Mouse (Mus musculus): ENCODE measurements around the gene Aprt. TPM values are rescaled to one million over a fixed set of nuclear protein-coding genes. Genes with fewer than 3 reads are reported as not detected.
"Not testable (repeated sequence)": the region's sequence is repeated elsewhere in the genome, so short reads cannot be mapped to it uniquely, and the experiment has no call there.

Gene Aprt
- total RNA-seq, 2 experiments from 2014 or later = 35.7 to 36.9 TPM

- no peak for DNase-seq
Observed at GRCm38 (mm10) chr8:122586749-122587148, 10.0 kb upstream of the Aprt start.

DNA sequence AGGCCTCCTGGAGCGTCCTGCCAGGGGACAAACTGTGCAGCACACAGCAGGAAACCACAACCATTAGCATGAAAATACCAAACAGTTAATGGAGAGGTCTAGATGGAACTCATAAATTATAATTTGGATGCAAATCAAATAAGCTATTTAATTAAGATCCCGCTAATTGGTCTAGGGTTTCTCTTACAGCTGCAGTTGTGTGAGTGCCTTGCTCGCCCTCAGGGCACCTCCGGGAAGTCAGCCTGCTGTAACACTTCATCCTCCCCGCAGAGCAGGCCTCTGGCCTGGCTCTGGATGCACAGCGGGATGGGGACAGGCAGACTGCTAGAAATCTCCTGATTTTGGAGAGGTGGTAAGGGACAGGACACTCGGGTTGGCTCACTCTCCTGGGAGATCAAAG lies 9.5 kb upstream of the Aprt start:
- no peak for DNase-seq

DNA sequence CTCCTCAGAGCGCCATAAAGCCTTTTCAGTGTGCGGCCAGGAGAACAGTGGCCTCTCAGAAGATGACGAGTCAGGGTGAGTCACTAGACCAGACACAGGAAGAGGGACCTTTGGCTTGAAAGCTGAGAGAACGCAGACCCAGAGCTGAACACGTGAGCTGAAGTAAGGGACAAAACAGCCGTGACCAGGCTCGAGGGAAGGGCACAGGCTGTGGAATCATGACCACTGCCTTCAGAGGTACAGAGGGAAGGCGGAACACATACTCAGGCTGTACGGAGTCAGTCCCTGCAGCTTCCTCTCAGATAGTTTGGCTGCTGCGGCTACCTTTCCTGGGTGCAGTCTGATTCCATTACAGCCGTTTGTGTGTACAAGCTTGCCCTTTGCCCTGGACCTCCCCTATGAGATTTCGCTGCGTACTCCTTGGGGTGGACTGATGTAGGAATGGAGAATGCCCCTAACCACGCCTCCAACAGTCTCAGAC lies 8.7 kb upstream of the Aprt start:
- no peak for DNase-seq

- no peak for DNase-seq
Observed at GRCm38 (mm10) chr8:122584981-122585380, 8.3 kb upstream of the Aprt start.

DNA sequence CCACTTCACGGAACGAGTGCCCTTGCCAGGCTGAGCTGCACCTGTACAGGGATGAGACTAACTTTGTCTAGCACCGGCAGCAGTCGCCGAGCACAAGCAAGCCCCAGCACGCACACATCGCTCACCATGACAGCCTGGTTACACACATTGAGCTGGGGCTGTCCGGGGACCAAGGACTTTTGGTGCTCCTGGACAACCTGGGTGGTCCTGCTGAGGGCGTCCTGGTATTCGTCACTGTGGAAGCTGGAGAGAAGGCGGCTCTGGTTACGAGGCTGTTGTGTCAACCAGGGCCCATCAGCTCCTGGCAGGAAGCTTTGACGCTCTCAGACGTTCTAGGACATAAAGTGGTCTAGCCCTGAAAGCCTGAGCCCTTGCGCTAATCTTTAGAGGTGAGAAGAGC lies 4.2 kb upstream of the Aprt start:
- DNase-seq = no peak

GRCm38 (mm10) chr8:122579196-122579595 lies 2.5 kb upstream of the Aprt start:
- no peak for DNase-seq

DNA sequence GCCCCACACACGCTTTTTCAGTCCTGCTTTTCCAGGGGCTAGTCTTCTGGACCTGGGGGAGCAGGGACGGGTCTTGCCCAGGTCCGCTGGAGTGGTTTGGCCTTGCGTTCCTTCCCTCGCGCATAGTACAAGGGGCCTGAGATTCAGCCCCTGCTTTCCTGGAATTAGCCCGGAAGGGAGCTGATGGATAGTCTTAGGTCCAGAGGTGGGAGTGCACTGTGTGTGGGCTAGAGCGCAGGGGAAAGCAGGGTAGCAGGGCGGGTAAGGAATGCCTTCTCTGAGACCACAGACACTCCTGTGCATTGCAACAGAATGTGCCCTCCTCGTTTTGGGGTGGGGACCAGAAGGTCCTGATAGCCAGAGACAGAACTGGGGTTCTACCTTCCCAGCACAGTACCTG lies 407 bp upstream of the Aprt start:
- no peak for DNase-seq

- no peak for DNase-seq
Observed at GRCm38 (mm10) chr8:122575735-122576647, 718 bp downstream of the Aprt start.

GRCm38 (mm10) chr8:122575286-122575685 lies 1.4 kb downstream of the Aprt start:
- DNase-seq = no peak

DNA sequence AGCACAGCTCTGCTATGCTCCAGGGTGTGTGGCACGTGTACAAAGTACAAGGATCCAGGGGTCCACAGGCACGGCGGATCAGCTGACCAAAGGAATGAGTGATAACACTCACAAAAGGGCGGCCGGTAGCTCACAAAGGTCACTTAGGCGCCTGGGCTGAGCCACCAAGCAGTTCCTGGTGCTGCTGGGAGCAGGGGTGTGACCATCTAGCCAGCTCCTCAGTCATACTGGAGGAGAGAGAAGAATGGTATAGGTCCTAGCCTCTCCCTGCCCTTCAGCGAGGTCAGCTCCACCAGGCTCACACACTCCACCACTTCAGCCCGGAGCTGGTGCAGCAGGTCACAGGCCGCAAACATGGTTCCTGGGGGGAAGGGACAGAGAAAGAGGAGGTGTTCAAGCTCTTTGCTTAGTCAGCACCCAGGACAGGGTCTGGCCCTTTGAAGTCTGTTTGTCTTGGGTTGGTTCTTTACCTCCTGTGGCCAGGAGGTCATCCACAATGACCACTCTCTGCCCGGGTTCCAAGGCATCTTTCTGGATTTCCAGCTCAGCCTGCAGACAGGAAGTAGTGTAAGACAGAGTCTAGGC lies 1.9 kb downstream of the Aprt start:
- DNase-seq = no peak

GRCm38 (mm10) chr8:122574264-122574663 lies 2.4 kb downstream of the Aprt start:
- no peak for DNase-seq

DNA sequence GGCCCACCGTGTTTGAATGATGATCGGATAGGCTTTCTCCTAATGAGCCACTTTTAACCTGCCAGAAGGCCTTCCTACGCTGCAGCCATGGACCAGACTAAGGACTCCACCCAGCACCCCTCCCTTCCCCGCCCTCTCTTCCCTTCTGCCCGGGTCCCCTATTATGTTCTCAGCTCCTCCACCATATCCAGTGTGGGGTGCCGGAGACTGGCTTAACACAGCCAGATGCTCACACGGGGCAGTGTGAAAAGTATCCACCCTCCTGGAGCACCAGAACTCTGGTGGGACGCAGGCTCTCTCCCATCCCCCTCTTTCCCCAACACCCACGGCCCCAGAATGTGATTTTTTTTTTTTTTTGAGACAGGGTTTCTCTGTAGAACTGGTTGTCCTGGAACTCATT lies 3.1 kb downstream of the Aprt start:
- DNase-seq = no peak

GRCm38 (mm10) chr8:122573176-122573575 lies 3.5 kb downstream of the Aprt start:
- DNase-seq = not testable (repeated sequence)

- no peak for DNase-seq
Observed at GRCm38 (mm10) chr8:122572751-122573150, 4.0 kb downstream of the Aprt start.

DNA sequence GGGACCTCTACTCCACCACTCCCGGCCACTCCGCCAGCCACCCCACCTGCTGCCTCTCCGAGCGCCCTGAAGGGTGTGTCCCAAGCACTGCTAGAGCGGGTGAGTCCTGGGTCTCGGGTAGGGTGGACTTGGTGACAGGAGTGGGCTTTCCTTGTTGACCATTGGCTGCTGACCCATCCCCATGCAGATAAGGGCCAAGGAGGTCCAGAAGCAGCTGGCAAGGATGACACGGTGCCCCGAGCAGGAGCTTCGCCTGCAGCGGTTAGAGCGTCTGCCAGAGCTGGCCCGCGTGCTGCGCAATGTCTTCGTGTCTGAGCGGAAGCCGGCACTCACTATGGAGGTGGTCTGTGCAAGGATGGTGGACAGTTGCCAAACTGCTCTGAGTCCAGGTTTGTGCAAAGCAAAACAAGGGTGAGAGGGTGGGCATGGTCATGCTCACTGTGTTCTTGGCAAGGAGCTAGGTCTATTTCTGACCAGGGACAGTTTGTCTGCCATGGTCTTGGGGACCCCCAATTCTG lies 4.9 kb downstream of the Aprt start:
- no peak for DNase-seq

DNA sequence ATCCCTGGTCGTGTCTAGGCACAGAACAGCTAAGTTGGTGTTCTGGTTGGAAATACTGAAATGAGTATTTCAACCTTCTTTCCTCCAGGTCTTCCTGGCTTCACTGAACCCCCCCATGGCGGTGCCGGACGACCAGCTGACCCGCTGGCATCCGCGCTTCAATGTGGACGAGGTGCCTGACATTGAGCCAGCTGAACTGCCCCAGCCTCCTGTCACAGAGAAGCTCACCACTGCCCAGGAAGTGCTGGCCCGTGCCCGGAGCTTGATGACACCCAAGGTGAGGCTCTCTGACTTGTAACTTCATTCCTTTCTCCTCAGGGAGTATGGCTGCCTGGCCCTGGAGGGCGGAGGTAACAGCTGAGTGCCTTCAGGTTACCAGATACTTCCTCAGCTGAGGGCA lies 5.6 kb downstream of the Aprt start:
- no peak for DNase-seq

GRCm38 (mm10) chr8:122569996-122570395 lies 6.7 kb downstream of the Aprt start:
- DNase-seq = no peak

GRCm38 (mm10) chr8:122569329-122569728 lies 7.4 kb downstream of the Aprt start:
- no peak for DNase-seq

GRCm38 (mm10) chr8:122568881-122569309 lies 7.8 kb downstream of the Aprt start:
- no peak for DNase-seq

DNA sequence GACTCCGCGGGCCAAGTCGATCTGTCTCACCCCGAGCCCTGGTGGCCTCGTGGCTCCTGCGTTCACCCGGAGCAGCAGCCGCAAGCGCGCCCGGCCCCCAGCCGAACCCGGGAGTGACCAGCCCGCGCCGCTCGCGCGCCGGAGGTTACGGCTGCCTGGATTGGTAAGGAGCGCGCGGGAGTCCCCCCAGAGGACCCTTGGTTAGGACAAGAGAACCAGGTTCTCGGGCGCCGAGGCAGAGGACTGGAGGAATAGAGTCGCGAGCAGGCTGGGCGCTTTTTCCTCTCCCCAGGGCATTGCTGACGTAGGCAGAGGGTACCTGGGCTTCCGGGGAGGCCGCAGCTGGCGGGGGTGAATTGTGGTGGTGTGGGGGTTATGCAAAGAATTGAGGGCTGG lies 8.6 kb downstream of the Aprt start:
- DNase-seq = peak; percentile 30

DNA sequence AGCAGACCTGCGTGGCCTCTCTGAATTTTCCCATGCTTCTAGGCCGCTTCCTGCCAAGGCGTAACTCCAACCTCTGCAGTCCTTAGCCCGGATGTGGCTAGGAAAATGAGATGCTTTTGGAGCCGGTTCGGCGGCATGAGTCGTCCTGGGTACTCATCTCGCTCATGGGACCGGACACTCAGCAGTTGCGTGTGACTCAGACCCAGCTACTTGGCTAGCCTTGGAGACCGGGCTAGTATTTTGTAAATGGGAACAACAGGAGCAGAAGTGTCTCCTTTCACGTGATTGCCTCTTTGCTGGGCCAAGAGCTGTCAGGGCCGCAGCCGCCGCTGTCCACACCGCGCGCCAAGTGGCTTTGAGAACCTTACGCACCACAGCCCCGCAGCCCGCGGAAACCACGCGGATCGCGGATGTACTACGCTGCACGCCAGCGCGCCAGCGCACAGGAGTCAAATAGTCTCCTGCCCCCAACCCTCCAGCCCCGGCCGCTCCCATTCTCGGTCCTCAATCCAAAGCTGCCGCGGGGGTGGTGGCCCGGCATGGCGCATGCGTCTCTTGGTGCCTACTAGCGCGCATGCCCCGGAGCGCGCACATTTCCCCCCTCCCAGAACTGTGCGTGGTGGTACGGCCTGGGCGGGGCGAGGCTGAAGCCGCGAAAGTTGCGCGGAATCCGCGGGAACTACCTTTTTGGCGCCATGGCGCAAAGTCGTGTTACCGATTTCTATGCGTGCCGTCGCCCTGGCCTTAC lies 9.2 kb downstream of the Aprt start, which contains the start of gene Cdt1:
Cdt1 (plus strand) TSS at position 655 of the 748 bp plus-strand sequence.
- peak; percentile 95 for DNase-seq

DNA sequence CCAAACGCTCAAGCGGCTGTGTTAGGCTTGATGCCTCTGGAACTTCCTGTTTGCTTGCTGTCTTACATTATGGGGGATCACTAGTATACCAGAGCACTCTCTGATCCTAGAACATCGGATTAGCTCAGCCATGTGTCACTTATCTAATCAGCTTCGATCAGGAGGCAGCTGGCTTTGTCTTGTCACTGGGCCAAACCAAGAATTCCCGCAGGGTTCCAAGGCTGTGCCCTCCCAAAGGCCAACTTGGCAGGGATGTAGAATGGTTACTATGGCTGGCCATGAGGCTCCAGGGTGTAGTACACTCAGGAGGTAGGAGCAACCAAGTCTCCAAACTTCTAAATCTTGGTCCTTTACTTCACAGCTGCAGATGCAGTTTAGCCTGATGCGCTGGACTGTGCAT lies 9.9 kb downstream of the Aprt start:
- DNase-seq = no peak
